Mouse (Mus musculus) adrenal gland, postnatal 25 days (tissue): ENCODE measurements at regions not wholly inside any gene's neighbourhood (a gene's known extent, or its start where the extent isn't known, plus 50 kb on each side); places are given as distances from the start of the nearest gene placed in this dataset.
A peak's percentile ranks its signal among the peaks of the same experiment; 100 is the strongest.

Experiments used
- DNase-seq: peaks from one replicate; pipeline ENCODE4 v3.0.0; 2021; ENCODE audit warnings: mixed read lengths

GRCm38 (mm10) chr17:88307082-88307481 is 133.4 kb upstream of the Foxn2 start:
- DNase-seq, result no peak

GRCm38 (mm10) chr17:88307826-88308225 is 132.7 kb upstream of the Foxn2 start:
- DNase-seq, result no peak

- no peak for DNase-seq
These were observed 127.6 kb upstream of the Foxn2 start for GRCm38 (mm10) chr17:88312876-88313275.

- DNase-seq, result no peak
These were observed 124.1 kb upstream of the Foxn2 start for GRCm38 (mm10) chr17:88316213-88316967.

- no peak for DNase-seq
These were observed 123.2 kb upstream of the Foxn2 start for GRCm38 (mm10) chr17:88317311-88317710.

- DNase-seq, result no peak
These were observed 122.7 kb upstream of the Foxn2 start for GRCm38 (mm10) chr17:88317806-88318205.

- no peak for DNase-seq
These were observed 122.2 kb upstream of the Foxn2 start for GRCm38 (mm10) chr17:88318207-88318791.

- DNase-seq, result no peak
These were observed 121.6 kb upstream of the Foxn2 start for GRCm38 (mm10) chr17:88318936-88319335.

- no peak for DNase-seq
These were observed 119.8 kb upstream of the Foxn2 start for GRCm38 (mm10) chr17:88320686-88321085.

- DNase-seq, result no peak
These were observed 115.1 kb upstream of the Foxn2 start for GRCm38 (mm10) chr17:88325326-88325909.

- DNase-seq, result no peak
These were observed 114.4 kb upstream of the Foxn2 start for GRCm38 (mm10) chr17:88325910-88326739.

- no peak for DNase-seq
These were observed 113.8 kb upstream of the Foxn2 start for GRCm38 (mm10) chr17:88326740-88327123.

- DNase-seq, result no peak
These were observed 112.7 kb upstream of the Foxn2 start for GRCm38 (mm10) chr17:88327791-88328190.

- DNase-seq, result no peak
These were observed 111.7 kb upstream of the Foxn2 start for GRCm38 (mm10) chr17:88328807-88329206.

- DNase-seq, result peak; percentile 47
These were observed 110.8 kb upstream of the Foxn2 start for GRCm38 (mm10) chr17:88329715-88330114.

GRCm38 (mm10) chr17:88330129-88330528 is 110.4 kb upstream of the Foxn2 start:
- no peak for DNase-seq

GRCm38 (mm10) chr17:88333816-88334215 is 106.7 kb upstream of the Foxn2 start:
- DNase-seq, result no peak

- no peak for DNase-seq
These were observed 105.2 kb upstream of the Foxn2 start for GRCm38 (mm10) chr17:88335271-88335670.

- no peak for DNase-seq
These were observed 104.3 kb upstream of the Foxn2 start for GRCm38 (mm10) chr17:88336140-88336769.

GRCm38 (mm10) chr17:88337649-88338404 is 102.7 kb upstream of the Foxn2 start:
- DNase-seq, result no peak

- no peak for DNase-seq
These were observed 99.4 kb upstream of the Foxn2 start for GRCm38 (mm10) chr17:88341141-88341540.

GRCm38 (mm10) chr17:88341599-88341998 is 98.9 kb upstream of the Foxn2 start:
- DNase-seq, result no peak
